Mouse (Mus musculus) cerebellum, postnatal 10 days (tissue): Measurements from ENCODE around the gene Anxa11.
"Not testable (repeated sequence)": the region's sequence is repeated elsewhere in the genome, so short reads cannot be mapped to it uniquely, and the experiment has no call there.

Experiments
- DNase-seq, 2 experiments: peaks; one replicate each; pipeline ENCODE4 v3.0.0; 2021; ENCODE audit warnings: mixed read lengths in 2 of 2

The Anxa11 gene

GRCm38 (mm10) chr14:25869135-25869878, 27.4 kb downstream of the Anxa11 start:
- DNase-seq, result no peak

GRCm38 (mm10) chr14:25872461-25873415, 30.8 kb downstream of the Anxa11 start:
- peak; percentile 75 to 78 for DNase-seq

- DNase-seq, result not testable (repeated sequence)
Observed at GRCm38 (mm10) chr14:25876640-25877039, 34.7 kb downstream of the Anxa11 start.

- not testable (repeated sequence) for DNase-seq
Observed at GRCm38 (mm10) chr14:25881769-25882168, 39.8 kb downstream of the Anxa11 start.

GRCm38 (mm10) chr14:25885886-25886285, 43.9 kb downstream of the Anxa11 start:
- DNase-seq, result not testable (repeated sequence)

GRCm38 (mm10) chr14:25894566-25894965, 52.6 kb downstream of the Anxa11 start:
- DNase-seq, result not testable (repeated sequence)

GRCm38 (mm10) chr14:25895686-25896085, 53.7 kb downstream of the Anxa11 start:
- DNase-seq, result not testable (repeated sequence)

GRCm38 (mm10) chr14:25903000-25903399, 61.0 kb downstream of the Anxa11 start, which contains the start of gene Plac9a:
Plac9a (minus strand) TSS chr14:25903100.
- DNase-seq, result not testable (repeated sequence)

GRCm38 (mm10) chr14:25905243-25905642, 63.3 kb downstream of the Anxa11 start:
- DNase-seq, result peak; percentile 0 to 1

GRCm38 (mm10) chr14:25907272-25907671, 65.3 kb downstream of the Anxa11 start:
- not testable (repeated sequence) for DNase-seq

- not testable (repeated sequence) for DNase-seq
Observed at GRCm38 (mm10) chr14:25908976-25909375, 67.0 kb downstream of the Anxa11 start.

- not testable (repeated sequence) for DNase-seq
Observed at GRCm38 (mm10) chr14:25918427-25919170, 76.6 kb downstream of the Anxa11 start.

GRCm38 (mm10) chr14:25926814-25927561, 85.0 kb downstream of the Anxa11 start:
- DNase-seq, result not testable (repeated sequence)

- DNase-seq, result not testable (repeated sequence)
Observed at GRCm38 (mm10) chr14:25927562-25927881, 85.6 kb downstream of the Anxa11 start, which contains the start of gene Tmem254a. Tmem254a (minus strand) TSS chr14:25927672.
